In the genomic region with DNA sequence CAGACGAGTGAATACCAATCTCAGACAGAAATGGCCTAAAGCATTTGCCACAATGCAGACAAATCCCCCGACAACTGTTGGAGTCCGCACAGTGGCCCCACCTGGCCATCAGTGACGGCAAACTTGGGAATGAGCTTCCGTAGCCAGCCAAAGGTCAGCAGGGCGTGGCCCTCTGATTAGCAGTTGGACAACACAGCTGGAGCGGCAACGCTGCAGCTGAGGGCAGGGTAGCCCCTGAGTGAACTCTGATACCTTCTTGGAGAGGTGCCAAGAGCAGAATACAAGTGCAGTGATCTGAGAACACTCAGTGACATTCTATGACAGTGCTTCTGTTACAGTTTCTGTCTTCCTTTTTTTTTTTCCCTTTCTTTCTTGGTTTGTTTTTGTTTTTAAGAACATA, we compare ENCODE assay signal across 8 mouse cellular contexts.
DNase-seq lines count a peak whose midpoint lies in the region; ATAC-seq and TF ChIP-seq lines count a peak whose summit lies in the region.

No protein-coding gene starts in this region.

- TF ChIP-seq CTCF in lung, postnatal 0 days (IDR thresholded peaks at IDR 0.05): no peak

- H3K9ac ChIP-seq in lung, postnatal 0 days (replicated peaks; ENCODE audit: low read depth): no peak overlapping the region
- H3K9ac ChIP-seq in stomach, embryonic 16.5 days (ENCODE audit: low read length): no peak overlapping the region

- H3K4me1 ChIP-seq in lung, postnatal 0 days (ENCODE audit: insufficient read depth, low read depth, low read length): no peaks in the 10 kb centered on the region
- peaks cover 7% of the 10 kb centered on the region for H3K4me1 ChIP-seq in stomach, embryonic 16.5 days (ENCODE audit: control insufficient read depth, insufficient read depth, low read length)

- H3K27me3 ChIP-seq in lung, postnatal 0 days (replicated peaks; ENCODE audit: insufficient read depth, low read length): no peaks in the 10 kb centered on the region
- H3K27me3 ChIP-seq in stomach, embryonic 16.5 days (ENCODE audit: control insufficient read depth, insufficient read depth, low read length): no peaks in the 10 kb centered on the region

- H3K4me3 ChIP-seq in lung, postnatal 0 days (ENCODE audit: low read depth, low read length): no peak overlapping the region
- no peak overlapping the region for H3K4me3 ChIP-seq in stomach, embryonic 16.5 days (replicated peaks; ENCODE audit: low read length)

- ATAC-seq in lung, postnatal 0 days: no peak
- peak; percentile 74 for ATAC-seq in stomach, embryonic 16.5 days (ENCODE audit: insufficient read depth, low FRiP score)

- H3K27ac ChIP-seq in lung, postnatal 0 days (ENCODE audit: low read length): no peak overlapping the region
- no peak overlapping the region for H3K27ac ChIP-seq in stomach, embryonic 16.5 days (ENCODE audit: low read length)

- WGBS in lung, postnatal 0 days: 23% methylated on average over 8 of the region's 8 CpGs
- WGBS in stomach, embryonic 16.5 days: 19% methylated on average over 8 of the region's 8 CpGs

- no peak overlapping the region for H3K4me2 ChIP-seq in lung, postnatal 0 days (replicated peaks; ENCODE audit: low read depth, low read length)
- peak overlapping the region; percentile 13; the same call in 1 of the 2 replicates for H3K4me2 ChIP-seq in stomach, embryonic 16.5 days (ENCODE audit: low read depth, low read length)

- no peak for TF ChIP-seq EP300 in lung, postnatal 0 days (IDR thresholded peaks at IDR 0.05)

- no peaks in the 10 kb centered on the region for H3K36me3 ChIP-seq in lung, postnatal 0 days (ENCODE audit: insufficient read depth, low read length)
- no peaks in the 10 kb centered on the region; the same call in 1 of the 2 replicates for H3K36me3 ChIP-seq in stomach, embryonic 16.5 days (ENCODE audit: control insufficient read depth, insufficient read depth, low read length)

- intact Hi-C loops in gastrocnemius, postnatal 14 days (cut with DNase I; ENCODE audit: low total_unique reads): no loop called here

- no peaks in the 10 kb centered on the region for H3K9me3 ChIP-seq in lung, postnatal 0 days (ENCODE audit: low read length)
- H3K9me3 ChIP-seq in stomach, embryonic 16.5 days (replicated peaks; ENCODE audit: control insufficient read depth, low read length): no peaks in the 10 kb centered on the region; the same call in 1 of the 2 replicates

- peak; percentile 8 for DNase-seq in lung, postnatal 0 days (ENCODE audit: low spot score)
- DNase-seq in lung, postnatal 14 days: no peak
- DNase-seq in gastrocnemius, postnatal 14 days: peak; percentile 19
- peak; percentile 75 for DNase-seq in kidney, postnatal 14 days
- no peak for DNase-seq in right cerebral cortex, postnatal 10 days (ENCODE audit: low spot score in 2 of 2)
- DNase-seq in spleen, postnatal 14 days (ENCODE audit: low spot score in 2 of 2): no peak
- DNase-seq in thymus, postnatal 14 days: no peak

Comparison
In these comparisons a context has a peak if more than half of its experiments do, and no peak if none do; other contexts are left out.
1. DNase-seq: peak in lung, postnatal 0 days (single experiment), gastrocnemius, postnatal 14 days (single experiment) and kidney, postnatal 14 days (single experiment); none in lung, postnatal 14 days (single experiment), right cerebral cortex, postnatal 10 days (0 of 2), spleen, postnatal 14 days (0 of 2) and thymus, postnatal 14 days (single experiment).